Mouse (Mus musculus): Measurements from ENCODE around the gene Gfpt2. TPM values are rescaled to one million over a fixed set of nuclear protein-coding genes. Genes with fewer than 3 reads are reported as not detected.

The Gfpt2 gene
- 3.6 and 4.9 TPM in 2 replicates for polyA plus RNA-seq (2014; fragmentation: Nextera tagmentation; extraction: Ambion mirVana)

GRCm38 (mm10) chr11:49793619-49794341, at the start of gene Gfpt2:
Gfpt2 (plus strand) TSS chr11:49794178.
- peak; percentile 97 for ATAC-seq (ENCODE audit: low read depth)
- H3K27me3 ChIP-seq (ENCODE audit: control insufficient read depth, insufficient read depth, low read length) = peaks cover 2% of the 10 kb centered on the region
- H3K9me3 ChIP-seq (ENCODE audit: control insufficient read depth, low read length) = no peaks in the 10 kb centered on the region
- H3K4me1 ChIP-seq (ENCODE audit: control insufficient read depth, insufficient read depth, low read length) = no peaks in the 10 kb centered on the region
- H3K4me3 ChIP-seq (ENCODE audit: low read depth, low read length) = peak within 1 kb of the TSS; percentile 56
- no peaks in the 10 kb centered on the region for H3K36me3 ChIP-seq (ENCODE audit: control insufficient read depth, insufficient read depth, low read length)
- peak within 1 kb of the TSS; percentile 96 for H3K4me2 ChIP-seq (ENCODE audit: low read depth, low read length)
- H3K9ac ChIP-seq (replicated peaks; ENCODE audit: low read depth, low read length) = peak within 1 kb of the TSS; percentile 68
- no peak within 1 kb of the TSS for H3K27ac ChIP-seq (ENCODE audit: low read depth, low read length)
- WGBS = 1% methylated on average over 24 of the region's 25 CpGs

- Histone ChIP-seq H3K4me3 (ENCODE audit: low read depth, low read length) (no peak overlapping the region), H3K36me3 (ENCODE audit: control insufficient read depth, insufficient read depth, low read length) (no peaks in the 10 kb centered on the region), H3K9ac (replicated peaks; ENCODE audit: low read depth, low read length) (no peak overlapping the region), H3K27me3 (ENCODE audit: control insufficient read depth, insufficient read depth, low read length) (no peaks in the 10 kb centered on the region), H3K27ac (ENCODE audit: low read depth, low read length) (no peak overlapping the region), H3K9me3 (ENCODE audit: control insufficient read depth, low read length) (peaks cover 4% of the 10 kb centered on the region; the same call in 1 of the 2 replicates), H3K4me1 (ENCODE audit: control insufficient read depth, insufficient read depth, low read length) (no peaks in the 10 kb centered on the region), H3K4me2 (ENCODE audit: low read depth, low read length) (no peak overlapping the region)
- no peak for ATAC-seq (ENCODE audit: low read depth)
These were observed 49.0 kb upstream of the Gfpt2 start for GRCm38 (mm10) chr11:49744981-49745380.

- Histone ChIP-seq H3K9me3 (ENCODE audit: control insufficient read depth, low read length) (peaks cover 4% of the 10 kb centered on the region; the same call in 1 of the 2 replicates), H3K4me3 (ENCODE audit: low read depth, low read length) (no peak overlapping the region), H3K27me3 (ENCODE audit: control insufficient read depth, insufficient read depth, low read length) (no peaks in the 10 kb centered on the region), H3K9ac (replicated peaks; ENCODE audit: low read depth, low read length) (no peak overlapping the region), H3K36me3 (ENCODE audit: control insufficient read depth, insufficient read depth, low read length) (no peaks in the 10 kb centered on the region), H3K4me1 (ENCODE audit: control insufficient read depth, insufficient read depth, low read length) (no peaks in the 10 kb centered on the region), H3K4me2 (ENCODE audit: low read depth, low read length) (no peak overlapping the region), H3K27ac (ENCODE audit: low read depth, low read length) (no peak overlapping the region)
- ATAC-seq (ENCODE audit: low read depth) = no peak
- 78% methylated on average over 3 of the region's 3 CpGs for WGBS
These were observed 48.1 kb upstream of the Gfpt2 start for GRCm38 (mm10) chr11:49745839-49746238.

GRCm38 (mm10) chr11:49746756-49747155, 47.2 kb upstream of the Gfpt2 start:
- Histone ChIP-seq H3K4me1 (ENCODE audit: control insufficient read depth, insufficient read depth, low read length) (no peaks in the 10 kb centered on the region), H3K9ac (replicated peaks; ENCODE audit: low read depth, low read length) (no peak overlapping the region), H3K4me3 (ENCODE audit: low read depth, low read length) (no peak overlapping the region), H3K4me2 (ENCODE audit: low read depth, low read length) (no peak overlapping the region), H3K27me3 (ENCODE audit: control insufficient read depth, insufficient read depth, low read length) (no peaks in the 10 kb centered on the region), H3K27ac (ENCODE audit: low read depth, low read length) (no peak overlapping the region), H3K36me3 (ENCODE audit: control insufficient read depth, insufficient read depth, low read length) (no peaks in the 10 kb centered on the region), H3K9me3 (ENCODE audit: control insufficient read depth, low read length) (peaks cover 4% of the 10 kb centered on the region; the same call in 1 of the 2 replicates)
- ATAC-seq (ENCODE audit: low read depth) = no peak
- WGBS = 93% methylated on average over 1 of the region's 1 CpGs

GRCm38 (mm10) chr11:49754958-49755665, 38.9 kb upstream of the Gfpt2 start:
- no peaks in the 10 kb centered on the region for H3K4me1 ChIP-seq (ENCODE audit: control insufficient read depth, insufficient read depth, low read length)
- H3K9ac ChIP-seq (replicated peaks; ENCODE audit: low read depth, low read length) = no peak overlapping the region
- WGBS = 51% methylated on average over 12 of the region's 12 CpGs
- no peak overlapping the region for H3K4me3 ChIP-seq (ENCODE audit: low read depth, low read length)
- no peak overlapping the region for H3K4me2 ChIP-seq (ENCODE audit: low read depth, low read length)
- no peaks in the 10 kb centered on the region for H3K36me3 ChIP-seq (ENCODE audit: control insufficient read depth, insufficient read depth, low read length)
- no peaks in the 10 kb centered on the region for H3K9me3 ChIP-seq (ENCODE audit: control insufficient read depth, low read length)
- no peak for ATAC-seq (ENCODE audit: low read depth)
- no peak overlapping the region for H3K27ac ChIP-seq (ENCODE audit: low read depth, low read length)
- no peaks in the 10 kb centered on the region for H3K27me3 ChIP-seq (ENCODE audit: control insufficient read depth, insufficient read depth, low read length)

- WGBS = 90% methylated on average over 3 of the region's 3 CpGs
- no peak for ATAC-seq (ENCODE audit: low read depth)
These were observed 35.9 kb upstream of the Gfpt2 start for GRCm38 (mm10) chr11:49758096-49758495.

GRCm38 (mm10) chr11:49761130-49761529, 32.8 kb upstream of the Gfpt2 start:
- Histone ChIP-seq H3K4me1 (ENCODE audit: control insufficient read depth, insufficient read depth, low read length) (no peaks in the 10 kb centered on the region), H3K4me2 (ENCODE audit: low read depth, low read length) (no peak overlapping the region), H3K27me3 (ENCODE audit: control insufficient read depth, insufficient read depth, low read length) (no peaks in the 10 kb centered on the region), H3K36me3 (ENCODE audit: control insufficient read depth, insufficient read depth, low read length) (no peaks in the 10 kb centered on the region), H3K27ac (ENCODE audit: low read depth, low read length) (no peak overlapping the region), H3K9ac (replicated peaks; ENCODE audit: low read depth, low read length) (no peak overlapping the region), H3K4me3 (ENCODE audit: low read depth, low read length) (no peak overlapping the region), H3K9me3 (ENCODE audit: control insufficient read depth, low read length) (no peaks in the 10 kb centered on the region)
- 82% methylated on average over 5 of the region's 5 CpGs for WGBS
- no peak for ATAC-seq (ENCODE audit: low read depth)

More at GRCm38 (mm10) chr11:49758096-49758495, 35.9 kb upstream of the Gfpt2 start:
- Histone ChIP-seq H3K4me3 (ENCODE audit: low read depth, low read length) (no peak overlapping the region), H3K27me3 (ENCODE audit: control insufficient read depth, insufficient read depth, low read length) (no peaks in the 10 kb centered on the region), H3K9me3 (ENCODE audit: control insufficient read depth, low read length) (no peaks in the 10 kb centered on the region), H3K27ac (ENCODE audit: low read depth, low read length) (no peak overlapping the region), H3K4me1 (ENCODE audit: control insufficient read depth, insufficient read depth, low read length) (no peaks in the 10 kb centered on the region), H3K36me3 (ENCODE audit: control insufficient read depth, insufficient read depth, low read length) (no peaks in the 10 kb centered on the region), H3K9ac (replicated peaks; ENCODE audit: low read depth, low read length) (no peak overlapping the region), H3K4me2 (ENCODE audit: low read depth, low read length) (no peak overlapping the region)

- Histone ChIP-seq H3K4me1 (ENCODE audit: control insufficient read depth, insufficient read depth, low read length) (no peaks in the 10 kb centered on the region), H3K36me3 (ENCODE audit: control insufficient read depth, insufficient read depth, low read length) (no peaks in the 10 kb centered on the region), H3K9ac (replicated peaks; ENCODE audit: low read depth, low read length) (no peak overlapping the region), H3K27ac (ENCODE audit: low read depth, low read length) (no peak overlapping the region), H3K4me2 (ENCODE audit: low read depth, low read length) (no peak overlapping the region), H3K9me3 (ENCODE audit: control insufficient read depth, low read length) (no peaks in the 10 kb centered on the region), H3K27me3 (ENCODE audit: control insufficient read depth, insufficient read depth, low read length) (no peaks in the 10 kb centered on the region), H3K4me3 (ENCODE audit: low read depth, low read length) (no peak overlapping the region)
- no peak for ATAC-seq (ENCODE audit: low read depth)
These were observed 30.4 kb upstream of the Gfpt2 start for GRCm38 (mm10) chr11:49763555-49763954.

GRCm38 (mm10) chr11:49764023-49764422, 30.0 kb upstream of the Gfpt2 start:
- Histone ChIP-seq H3K9ac (replicated peaks; ENCODE audit: low read depth, low read length) (no peak overlapping the region), H3K36me3 (ENCODE audit: control insufficient read depth, insufficient read depth, low read length) (no peaks in the 10 kb centered on the region), H3K4me2 (ENCODE audit: low read depth, low read length) (no peak overlapping the region), H3K4me1 (ENCODE audit: control insufficient read depth, insufficient read depth, low read length) (no peaks in the 10 kb centered on the region), H3K27ac (ENCODE audit: low read depth, low read length) (no peak overlapping the region), H3K9me3 (ENCODE audit: control insufficient read depth, low read length) (no peaks in the 10 kb centered on the region), H3K27me3 (ENCODE audit: control insufficient read depth, insufficient read depth, low read length) (no peaks in the 10 kb centered on the region), H3K4me3 (ENCODE audit: low read depth, low read length) (no peak overlapping the region)
- ATAC-seq (ENCODE audit: low read depth) = no peak
- WGBS = 69% methylated on average over 4 of the region's 4 CpGs
